Mouse (Mus musculus): ENCODE data around the gene Foxa3.

Gene Foxa3

DNA sequence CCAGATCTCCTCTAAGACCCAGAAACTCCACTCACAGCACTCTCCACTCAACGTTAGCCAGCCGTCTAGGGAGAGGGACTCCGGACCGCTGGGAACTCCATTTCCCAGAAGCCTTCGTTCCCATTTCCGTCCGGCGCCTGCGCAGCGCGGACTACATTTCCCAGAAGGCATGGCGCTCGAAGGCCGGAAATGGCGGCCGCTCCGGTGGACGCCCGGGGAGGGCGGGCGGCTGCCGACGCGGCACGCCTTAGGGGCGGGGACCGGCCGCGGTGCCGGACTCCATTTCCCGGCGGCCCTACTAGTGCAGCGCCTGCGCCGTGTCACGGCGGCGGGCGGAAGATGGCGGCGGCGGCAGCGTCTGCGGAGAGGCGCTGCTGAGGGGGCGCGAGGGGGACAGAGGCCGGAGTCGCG is 763 bp upstream of the Foxa3 start, which contains the start of gene Sympk:
Sympk (plus strand) TSS at position 282 of the 411 bp plus-strand sequence.
- peak; percentile 99 for DNase-seq

- no peak for DNase-seq
Measured at GRCm38 (mm10) chr7:19022189-19022958, 964 bp downstream of the Foxa3 start.

- DNase-seq: no peak
Measured at GRCm38 (mm10) chr7:19021048-19021447, 2.3 kb downstream of the Foxa3 start.

GRCm38 (mm10) chr7:19017909-19018308 is 5.4 kb downstream of the Foxa3 start:
- no peak for DNase-seq

GRCm38 (mm10) chr7:19016042-19016441 is 7.3 kb downstream of the Foxa3 start:
- DNase-seq: no peak

- DNase-seq: peak; percentile 29
Measured at GRCm38 (mm10) chr7:19014452-19014851, 8.9 kb downstream of the Foxa3 start.

DNA sequence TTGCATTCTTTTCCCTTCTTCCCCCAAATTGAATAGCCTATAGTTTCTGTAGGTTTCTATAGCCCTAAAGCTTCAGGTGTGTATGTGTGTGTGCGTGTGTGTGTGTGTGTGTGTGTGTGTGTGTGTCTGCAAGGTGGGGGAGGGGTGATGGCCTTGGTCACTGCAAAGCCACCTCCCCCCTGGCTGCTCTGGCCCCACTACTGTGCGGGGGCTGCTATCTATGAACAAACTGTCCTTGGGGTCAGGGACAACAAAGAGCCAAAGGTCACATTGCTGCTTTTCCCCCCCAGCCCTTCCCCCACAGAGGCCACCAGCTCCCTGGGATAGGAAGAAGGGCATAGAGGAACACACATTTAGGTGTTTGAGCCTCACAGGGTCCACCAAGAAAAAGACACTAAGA is 10.5 kb downstream of the Foxa3 start:
- DNase-seq: no peak

- peak; percentile 41 for DNase-seq
Measured at GRCm38 (mm10) chr7:19012025-19012621, 11.2 kb downstream of the Foxa3 start.

GRCm38 (mm10) chr7:19010581-19010980 is 12.8 kb downstream of the Foxa3 start:
- DNase-seq: no peak

DNA sequence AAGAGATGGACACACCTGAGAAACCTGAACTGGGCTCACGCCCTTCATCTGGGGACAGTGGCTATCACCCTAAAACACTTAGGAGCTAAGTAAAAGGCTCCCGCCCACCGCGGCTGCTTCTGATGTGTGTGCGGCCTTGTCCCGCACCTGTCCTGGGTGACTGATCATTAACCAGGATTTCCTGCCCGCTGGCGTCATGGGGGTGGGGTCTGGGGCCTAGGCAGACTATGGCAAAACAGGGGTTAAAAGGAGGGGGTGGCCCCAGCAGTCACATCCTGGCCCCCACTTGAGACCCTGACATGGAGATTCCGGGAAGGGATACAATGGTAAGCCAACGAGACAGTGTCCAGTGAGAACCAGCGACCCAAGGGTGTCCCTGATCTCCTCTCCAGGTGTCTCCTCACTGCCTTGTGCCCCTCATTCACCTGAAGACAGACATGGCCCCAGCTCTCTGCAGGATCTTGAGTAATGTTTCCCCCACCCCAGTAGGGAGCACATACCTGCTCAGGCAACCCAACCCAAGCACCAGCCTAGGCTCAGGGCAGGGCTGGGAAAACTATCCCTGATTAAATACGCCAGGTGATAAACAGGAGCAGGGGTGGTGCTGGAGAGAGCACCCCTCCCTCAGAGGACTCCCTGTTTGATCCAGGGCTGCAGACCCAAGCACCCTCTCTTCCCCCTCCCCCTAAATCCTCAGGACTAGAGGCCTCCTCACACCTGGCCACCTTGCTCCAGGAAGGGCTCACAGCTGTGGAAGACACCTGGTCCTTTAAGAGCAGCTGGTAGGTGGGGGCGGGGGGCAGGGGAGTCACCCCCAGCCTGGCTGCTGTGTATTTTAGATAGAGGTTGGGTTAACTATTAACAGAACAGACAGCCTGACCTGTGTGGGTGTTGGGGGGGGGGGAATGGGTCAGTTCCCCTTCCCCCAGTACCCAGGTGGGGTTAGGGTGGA is 16.0 kb downstream of the Foxa3 start:
- DNase-seq: no peak

GRCm38 (mm10) chr7:19006476-19006875 is 16.9 kb downstream of the Foxa3 start:
- peak; percentile 92 for DNase-seq

- no peak for DNase-seq
Measured at GRCm38 (mm10) chr7:19005417-19006121, 17.8 kb downstream of the Foxa3 start.

GRCm38 (mm10) chr7:19004631-19005079 is 18.7 kb downstream of the Foxa3 start:
- peak; percentile 23 for DNase-seq

- DNase-seq: peak; percentile 96
Measured at GRCm38 (mm10) chr7:19003902-19004630, 19.3 kb downstream of the Foxa3 start, which contains the start of gene Irf2bp1. Gene Irf2bp1, plus strand, starts transcription at chr7:19004044.

DNA sequence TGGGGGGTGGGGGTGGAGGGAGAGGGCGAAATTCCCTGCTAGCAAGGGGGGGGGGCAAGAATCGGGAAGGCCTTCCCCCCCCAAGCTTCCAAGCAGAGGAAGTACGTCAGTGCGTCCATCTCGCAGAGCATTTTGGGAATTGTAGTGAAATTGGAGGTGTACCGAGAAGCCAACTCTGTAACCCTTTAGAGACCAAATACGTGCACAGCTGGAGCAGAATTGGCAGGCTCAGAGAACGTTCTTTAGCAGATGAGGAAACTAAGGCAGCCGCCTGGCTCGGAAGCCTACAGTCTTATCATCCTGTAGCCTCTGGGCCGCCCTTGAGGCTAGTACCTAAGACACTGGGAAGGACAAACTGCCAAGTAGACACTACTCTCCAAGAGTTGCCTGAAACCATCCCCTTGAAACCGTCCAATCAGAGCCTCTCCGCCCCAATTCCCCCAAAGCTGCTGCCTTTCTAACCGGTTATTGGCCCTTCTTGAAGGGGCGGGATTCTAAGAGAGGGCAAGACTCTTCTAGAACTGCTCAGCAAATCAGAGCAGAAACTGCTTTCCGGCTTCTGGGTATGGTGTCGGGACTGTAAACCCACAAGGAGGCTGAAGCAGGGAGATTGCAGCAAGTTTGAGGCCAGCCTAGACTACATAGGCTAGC is 20.4 kb downstream of the Foxa3 start:
- peak; percentile 93 for DNase-seq

GRCm38 (mm10) chr7:19002115-19002514 is 21.2 kb downstream of the Foxa3 start:
- no peak for DNase-seq

- no peak for DNase-seq
Measured at GRCm38 (mm10) chr7:19001807-19002085, 21.6 kb downstream of the Foxa3 start.

- DNase-seq: peak; percentile 73
Measured at GRCm38 (mm10) chr7:19001066-19001806, 22.1 kb downstream of the Foxa3 start.

DNA sequence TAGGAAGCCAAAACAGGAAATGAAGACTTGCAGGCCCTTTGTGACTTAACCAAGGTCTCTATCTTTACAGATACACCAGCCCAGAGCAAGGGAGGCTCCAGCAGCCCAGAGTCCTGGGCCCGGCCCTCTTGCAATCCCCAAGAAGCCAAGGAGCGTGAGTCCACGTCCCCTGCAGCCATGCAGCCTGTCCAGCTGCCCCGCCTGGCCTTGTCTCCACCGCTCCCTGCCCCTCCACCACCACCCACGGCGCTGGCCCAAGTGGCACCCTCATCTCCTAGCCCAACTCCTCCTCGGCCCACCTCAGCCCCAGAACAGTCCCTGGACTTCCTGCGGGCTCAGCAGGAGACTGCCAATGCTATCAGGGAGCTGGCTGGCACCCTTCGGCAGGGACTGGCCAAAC is 22.9 kb downstream of the Foxa3 start:
- DNase-seq: no peak

DNA sequence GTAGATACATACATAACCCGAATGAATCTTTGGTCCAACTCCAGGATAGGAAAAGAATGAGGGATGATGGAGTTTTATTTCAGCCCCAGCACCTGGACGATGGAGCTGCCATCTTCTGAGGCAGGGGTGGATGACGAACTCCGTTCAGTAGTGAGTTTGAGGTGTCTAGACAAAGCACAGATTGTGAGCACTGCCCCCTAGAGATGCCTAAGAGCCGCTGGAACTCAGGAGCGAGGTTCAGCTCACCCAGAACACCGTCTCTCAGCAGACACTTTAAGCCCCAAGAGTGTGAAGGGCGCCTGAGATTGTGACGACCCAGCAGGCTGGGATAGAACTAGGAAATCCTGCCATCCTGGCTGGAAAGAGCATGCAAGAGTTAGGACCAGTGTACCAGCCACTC is 24.5 kb downstream of the Foxa3 start:
- DNase-seq: no peak

- no peak for DNase-seq
Measured at GRCm38 (mm10) chr7:18993036-18993435, 30.3 kb downstream of the Foxa3 start.

Data from embryo, embryonic 11 days (tissue).